Mouse (Mus musculus) retina, embryonic 14.5 days (tissue): ENCODE results near the gene Kif19a.

Source experiments
- DNase-seq: peaks from one replicate; pipeline ENCODE4 v3.0.0-alpha.2; 2015; ENCODE audit warnings: low spot score

Gene Kif19a

GRCm38 (mm10) chr11:114785892-114786291, 20.7 kb downstream of the Kif19a start:
- DNase-seq, result no peak

DNA sequence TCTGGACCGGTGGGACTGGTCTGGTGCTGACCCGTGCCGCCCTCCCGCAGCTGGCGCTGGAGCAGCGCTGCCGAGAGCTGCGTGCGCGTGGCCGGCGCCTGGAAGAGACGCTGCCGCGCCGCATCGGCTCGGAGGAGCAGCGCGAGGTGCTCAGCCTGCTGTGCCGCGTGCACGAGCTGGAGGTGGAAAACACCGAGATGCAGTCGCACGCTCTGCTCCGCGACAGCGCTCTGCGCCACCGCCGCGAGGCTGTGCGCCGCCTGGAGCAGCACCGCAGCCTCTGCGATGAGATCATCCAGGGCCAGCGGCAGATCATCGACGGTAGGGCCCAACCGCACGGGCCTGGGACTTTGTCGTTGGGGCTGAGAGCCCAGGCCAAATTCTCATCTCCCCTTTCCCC, 21.1 kb downstream of the Kif19a start:
- DNase-seq, result peak; percentile 56

- no peak for DNase-seq
These were observed 22.4 kb downstream of the Kif19a start for GRCm38 (mm10) chr11:114787611-114788010.

GRCm38 (mm10) chr11:114789061-114789714, 24.0 kb downstream of the Kif19a start:
- DNase-seq, result peak; percentile 92

DNA sequence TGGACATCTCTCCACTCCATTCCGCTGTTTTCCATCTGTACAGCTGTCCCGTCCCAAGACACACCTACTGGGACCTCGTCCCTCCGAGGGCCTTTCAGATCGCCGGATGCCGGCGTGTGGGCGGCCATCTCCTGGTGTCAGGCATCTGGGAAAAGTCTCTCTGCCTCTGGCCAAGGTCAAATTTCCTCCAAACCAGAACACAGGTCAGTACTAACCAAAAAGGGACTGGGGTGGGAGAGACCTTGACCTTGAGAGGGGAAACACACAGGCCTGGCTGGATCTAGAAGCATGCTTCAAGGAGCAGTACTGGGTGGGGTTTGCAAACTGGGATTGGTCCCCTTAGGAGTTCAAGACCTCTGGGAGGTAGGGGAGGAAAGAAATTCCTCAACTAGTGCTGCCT, 24.5 kb downstream of the Kif19a start:
- DNase-seq, result no peak

DNA sequence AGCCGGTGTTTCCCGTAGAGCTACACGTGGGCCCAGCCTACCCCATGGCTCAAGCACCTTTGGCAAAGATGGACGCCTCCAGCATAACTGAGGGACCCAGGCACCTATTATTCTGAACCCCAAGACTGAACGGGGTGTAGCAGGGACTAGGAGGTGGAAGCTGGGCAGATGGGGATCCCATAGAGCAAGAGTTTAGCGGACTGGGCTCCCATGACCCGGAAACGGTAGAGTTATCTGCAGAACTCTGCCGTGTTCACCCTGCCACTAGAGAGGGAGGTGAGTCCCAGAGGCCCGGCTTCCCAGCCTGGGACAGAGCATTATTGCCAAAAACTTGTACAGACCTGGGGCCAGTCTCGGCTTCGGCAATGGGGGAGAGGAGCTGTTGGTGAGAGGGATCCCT, 25.0 kb downstream of the Kif19a start:
- DNase-seq, result no peak

- DNase-seq, result peak; percentile 50
These were observed 25.7 kb downstream of the Kif19a start for GRCm38 (mm10) chr11:114790841-114791240.

GRCm38 (mm10) chr11:114791351-114791889, 26.2 kb downstream of the Kif19a start:
- DNase-seq, result no peak

DNA sequence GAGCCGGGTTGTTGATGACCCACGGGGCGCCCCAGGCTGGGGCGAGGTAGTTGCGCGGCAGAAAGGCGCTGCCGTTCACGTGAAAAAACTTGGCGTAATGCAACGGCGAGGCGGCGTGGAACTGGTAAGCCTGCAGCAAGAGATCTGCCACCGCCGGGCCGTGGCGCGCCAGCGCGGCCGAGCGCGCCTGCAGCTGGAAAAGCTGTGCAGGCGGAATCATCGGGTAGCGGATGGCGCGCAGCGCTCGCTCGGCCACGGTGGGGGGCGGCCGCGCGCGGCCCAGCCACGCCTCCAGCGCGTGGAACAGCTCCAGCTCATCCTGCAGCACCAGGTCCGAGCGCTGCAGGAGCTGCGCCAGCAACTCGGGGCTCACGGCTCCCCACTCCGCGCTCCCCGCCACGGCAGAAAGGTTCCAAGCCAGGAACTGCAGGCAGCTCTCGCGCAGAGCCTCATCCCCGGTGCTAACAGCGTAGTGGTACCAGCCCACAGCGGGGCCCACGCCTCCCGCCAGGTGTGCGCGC, 26.8 kb downstream of the Kif19a start:
- DNase-seq, result peak; percentile 67

DNA sequence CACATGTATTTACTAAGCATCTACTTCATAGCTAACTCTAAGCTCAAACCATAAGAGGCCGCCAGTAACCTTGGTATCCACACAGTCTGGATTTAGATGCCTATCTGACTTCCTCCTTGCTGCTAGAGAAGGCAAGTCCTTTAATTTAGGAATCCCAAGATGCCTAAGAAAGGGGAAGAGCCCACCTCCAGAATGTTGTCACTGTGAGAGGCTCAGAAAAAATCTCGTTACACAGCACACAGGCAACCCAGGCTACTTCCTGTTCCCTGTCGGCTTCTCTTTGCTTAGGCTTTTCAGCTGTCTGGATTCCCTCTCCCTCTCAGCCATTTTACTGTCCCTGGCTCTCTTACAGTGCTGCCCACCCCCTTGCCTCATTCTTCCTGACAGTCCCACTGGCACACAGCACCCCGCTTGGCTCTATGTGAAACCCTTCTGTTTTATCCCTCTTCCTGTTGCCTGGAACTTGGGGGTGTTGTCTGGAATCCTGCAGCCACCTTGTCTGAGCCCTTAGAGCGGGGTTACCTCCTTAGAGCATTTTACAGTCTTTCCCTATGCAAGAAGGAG, 27.8 kb downstream of the Kif19a start:
- DNase-seq, result no peak

DNA sequence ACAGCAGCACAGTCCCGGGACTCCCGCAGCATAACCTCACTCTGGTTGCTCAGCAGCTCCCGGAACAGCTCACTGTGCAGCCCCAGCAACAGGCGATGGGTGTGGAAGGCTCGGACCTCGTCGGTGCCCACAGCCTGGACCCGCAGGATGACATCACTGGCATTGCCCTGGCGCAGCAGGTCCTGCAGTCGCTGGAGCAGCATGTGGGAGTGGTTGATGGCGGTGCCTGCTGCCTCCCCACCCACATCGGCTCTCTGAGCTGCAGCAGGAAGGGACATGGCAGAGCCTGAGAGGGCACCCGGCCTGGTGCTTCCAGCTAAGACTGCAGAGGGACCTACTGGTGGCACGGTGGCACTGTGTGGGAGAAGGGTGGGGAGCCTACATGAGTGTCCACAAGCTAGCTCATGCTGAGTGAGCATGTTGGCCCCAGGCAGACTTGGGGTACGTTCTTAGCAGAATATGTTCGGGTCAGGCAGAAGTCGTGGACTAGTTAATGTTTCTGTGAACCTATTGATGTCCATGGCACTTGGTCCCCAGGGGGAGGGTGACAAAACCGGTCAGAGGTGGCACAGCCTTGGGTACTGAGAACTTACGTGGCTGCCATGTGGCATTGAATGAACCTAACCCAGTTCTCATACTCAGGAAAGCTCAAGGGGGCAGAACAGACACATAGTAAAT, 28.8 kb downstream of the Kif19a start:
- no peak for DNase-seq

DNA sequence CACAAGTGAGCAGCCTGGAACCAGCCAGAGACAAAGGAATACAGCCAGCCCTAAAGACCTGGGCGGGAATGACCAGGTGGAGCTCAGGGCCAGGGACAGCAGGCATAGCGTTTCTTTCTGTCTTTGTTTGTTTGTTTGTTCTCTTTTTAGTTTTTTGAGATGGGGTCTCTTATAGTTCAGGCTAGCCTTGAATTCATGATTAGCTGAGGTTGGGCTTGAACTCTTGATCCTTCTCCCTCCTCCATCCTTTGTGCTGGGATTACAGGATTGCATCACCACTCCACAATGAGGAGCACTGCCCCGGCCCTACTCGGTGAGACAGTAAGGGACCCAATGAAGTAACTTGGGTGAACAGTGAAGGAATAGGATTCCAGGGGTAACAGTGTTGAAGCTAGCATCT, 29.5 kb downstream of the Kif19a start:
- DNase-seq, result no peak

GRCm38 (mm10) chr11:114795231-114795746, 30.1 kb downstream of the Kif19a start:
- DNase-seq, result peak; percentile 94

DNA sequence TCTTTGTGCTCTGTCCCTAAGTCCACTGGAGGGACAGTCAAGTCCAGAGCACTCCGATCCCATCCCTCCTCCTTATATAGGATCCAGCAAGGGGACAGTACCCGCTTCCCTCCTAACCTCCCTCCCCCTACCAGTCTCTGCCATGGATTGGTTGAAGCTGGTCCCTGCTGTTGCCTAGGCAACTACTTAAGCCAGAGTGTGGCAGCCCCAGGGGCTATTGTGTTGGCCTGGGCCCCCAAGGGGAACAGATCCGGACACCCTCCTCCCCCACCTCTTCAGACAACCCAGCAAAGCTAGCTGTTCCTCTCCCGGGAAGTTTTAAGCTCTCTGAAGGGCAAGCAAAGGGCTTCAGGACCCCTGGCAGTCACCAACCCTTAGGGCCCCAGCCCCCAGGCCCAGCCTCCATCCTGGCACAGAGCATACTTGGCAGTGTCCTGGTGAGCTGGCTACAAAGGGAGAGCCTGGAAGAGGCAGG, 30.7 kb downstream of the Kif19a start, which contains the start of gene Btbd17:
Btbd17 (minus strand) TSS at position 98 of the 475 bp plus-strand sequence.
- peak; percentile 88 for DNase-seq

DNA sequence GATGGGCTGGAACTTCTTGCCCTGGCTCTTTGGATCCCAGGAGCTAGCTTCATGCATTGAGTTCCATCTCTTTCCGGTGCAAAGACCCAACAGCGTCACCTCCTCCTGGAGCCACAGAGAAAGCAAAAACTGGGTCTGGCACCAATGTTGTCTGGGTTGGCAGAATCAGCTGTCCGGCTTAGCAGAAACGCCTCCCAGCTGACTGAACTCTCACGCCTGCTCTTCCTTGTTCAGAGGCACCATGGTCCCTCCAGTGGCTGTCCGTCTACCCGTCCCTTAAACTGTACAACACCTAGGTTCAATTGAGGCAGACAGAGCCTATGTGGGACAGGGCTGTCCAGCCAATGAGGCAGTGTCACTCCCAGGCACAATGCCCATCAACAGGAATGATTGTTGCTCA, 32.0 kb downstream of the Kif19a start:
- no peak for DNase-seq

DNA sequence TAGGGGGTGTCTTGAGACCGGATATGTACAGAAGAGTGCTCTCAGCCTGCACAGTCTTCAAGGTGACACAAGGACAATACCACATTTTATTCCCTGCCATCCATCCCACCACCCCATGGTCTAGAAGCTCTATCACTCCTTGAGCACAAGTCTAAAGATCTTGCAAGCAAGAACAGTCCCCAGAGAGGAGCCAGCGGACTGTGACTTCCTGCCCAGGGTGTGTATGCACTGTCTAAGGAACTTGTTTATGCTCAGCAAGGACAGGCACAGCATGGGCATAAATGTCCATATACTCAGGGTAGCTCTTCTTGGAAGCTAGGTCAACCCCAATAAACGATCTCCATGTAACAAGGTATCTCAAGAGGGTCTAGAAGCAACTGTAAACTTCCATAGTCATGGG, 32.8 kb downstream of the Kif19a start:
- no peak for DNase-seq

- DNase-seq, result no peak
These were observed 33.4 kb downstream of the Kif19a start, which contains the start of gene Gpr142 for GRCm38 (mm10) chr11:114798624-114799023. TSS of gene Gpr142 (plus strand) at chr11:114798924.

DNA sequence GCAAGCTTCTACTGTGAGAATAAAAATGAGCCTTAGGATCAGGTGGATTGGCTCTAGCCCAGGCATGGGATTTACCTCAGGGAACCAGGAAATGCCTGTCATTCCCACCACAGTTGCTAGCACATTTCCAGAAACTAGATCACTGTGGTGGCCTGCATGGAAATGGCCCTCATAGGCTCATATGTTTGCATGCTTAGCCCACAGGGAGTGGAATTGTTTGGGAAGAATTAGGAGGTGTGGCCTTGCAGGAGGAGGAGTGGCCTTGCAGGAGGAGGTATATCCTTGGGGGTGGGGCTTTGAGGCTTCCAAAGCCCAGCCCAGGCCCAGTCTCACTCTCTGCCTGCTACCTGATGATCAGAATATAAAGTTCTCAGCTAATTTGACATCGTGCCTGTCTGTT, 36.7 kb downstream of the Kif19a start:
- no peak for DNase-seq

GRCm38 (mm10) chr11:114802540-114803267, 37.5 kb downstream of the Kif19a start:
- no peak for DNase-seq

DNA sequence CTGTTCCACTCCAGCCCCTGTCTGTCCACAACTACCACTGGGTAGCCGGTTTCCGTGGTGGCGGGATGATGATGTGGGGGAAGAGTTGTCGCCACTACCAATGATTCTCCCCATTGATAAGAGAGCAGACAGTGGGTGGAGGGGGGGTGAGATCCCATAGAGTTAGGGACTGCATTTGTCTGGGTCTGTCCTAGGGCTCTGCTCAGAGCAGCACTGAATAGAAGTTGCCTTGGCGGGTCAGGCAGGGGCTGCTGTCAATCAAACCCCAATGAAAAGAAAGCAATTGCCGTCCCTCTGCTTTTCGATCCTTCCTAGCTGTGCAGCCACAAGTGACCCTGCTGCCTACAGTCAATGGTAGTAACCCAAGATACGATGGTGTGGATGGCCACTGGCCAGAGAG, 38.8 kb downstream of the Kif19a start:
- no peak for DNase-seq

DNA sequence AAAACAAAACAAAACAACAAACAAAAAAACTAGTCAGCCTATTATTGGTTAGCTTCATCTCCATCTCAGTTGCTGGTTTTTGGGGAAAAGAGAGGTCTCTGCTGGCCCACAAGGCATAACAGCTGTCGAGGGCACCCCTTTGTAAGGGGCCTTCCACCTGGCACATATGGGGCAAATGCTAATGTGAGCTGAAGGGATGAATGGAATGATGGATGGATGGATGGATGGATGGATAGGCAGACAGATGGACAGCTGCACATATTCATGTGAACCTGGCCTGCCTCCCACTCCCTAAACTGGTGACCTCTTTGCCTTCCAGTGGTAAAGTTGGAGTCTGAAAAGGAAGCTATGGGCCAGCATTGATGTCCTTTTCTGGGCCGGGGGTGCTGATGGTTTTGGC, 41.8 kb downstream of the Kif19a start:
- no peak for DNase-seq
